In the genomic region with DNA sequence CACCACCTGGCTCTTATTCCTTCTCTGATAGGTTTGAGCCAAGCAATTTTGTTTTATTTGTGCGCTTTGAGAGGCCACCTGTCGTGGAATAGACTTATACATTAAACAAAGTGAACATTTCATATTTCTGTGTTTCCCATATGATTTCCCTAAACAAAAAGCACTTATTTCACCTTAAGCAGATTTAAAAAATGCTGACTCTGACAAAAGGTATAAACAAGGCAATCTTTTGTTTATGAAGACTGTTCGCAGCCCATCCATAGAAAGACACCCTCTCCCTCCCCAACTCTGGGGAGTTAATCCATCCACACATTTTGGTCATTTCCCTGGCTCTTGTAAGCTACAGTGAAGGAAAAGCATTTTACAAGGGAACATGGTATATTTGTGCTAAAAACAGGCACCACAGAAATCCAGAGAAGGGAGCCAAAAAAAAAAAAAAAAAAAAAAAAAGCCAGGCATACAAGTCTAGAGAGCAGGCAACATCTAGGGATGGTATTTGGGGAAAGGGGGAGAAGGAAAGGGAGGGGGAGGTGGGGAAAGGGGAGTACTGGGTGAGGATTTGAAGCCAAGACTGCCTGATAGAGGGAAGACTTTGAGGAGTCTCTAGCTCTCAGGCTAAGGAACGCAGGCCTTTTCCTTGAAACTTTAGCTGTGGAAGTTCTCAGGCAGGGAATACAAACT, we compare ENCODE assay signal across 21 mouse cellular contexts.
A peak's percentile ranks its signal among the peaks of the same experiment; 100 is the strongest.
DNase-seq lines count a peak whose midpoint lies in the region; ATAC-seq and TF ChIP-seq lines count a peak whose summit lies in the region.
"Had no signal": no experiment of that assay in that cellular context is flagged by ENCODE, and none has a peak within 500 bp of the region (broad histone marks: within the 10 kb centered on the region; RNA-seq: fewer than 3 reads in every experiment).

No protein-coding gene starts in this region.

- no peaks in the 10 kb centered on the region for H3K36me3 ChIP-seq in lung, embryonic 15.5 days
- H3K36me3 ChIP-seq in MEL (ENCODE audit: control insufficient read depth in 1 of 2, insufficient read depth in 2 of 2, low read length in 2 of 2): no peaks in the 10 kb centered on the region
- no peaks in the 10 kb centered on the region for H3K36me3 ChIP-seq in limb, embryonic 14.5 days (ENCODE audit: control insufficient read depth, insufficient read depth, low read length)
- H3K36me3 ChIP-seq: forebrain, embryonic 15.5 days; heart, embryonic 15.5 days; hindbrain, embryonic 15.5 days; neural tube, embryonic 13.5 days had no signal

- 43% methylated on average over 4 of the region's 4 CpGs for WGBS in lung, embryonic 15.5 days
- 67% methylated on average over 4 of the region's 4 CpGs for WGBS in limb, embryonic 14.5 days

- no peaks in the 10 kb centered on the region; the same call in 1 of the 2 replicates for H3K79me2 ChIP-seq in MEL (ENCODE audit: control insufficient read depth, insufficient read depth, low read length, poor library complexity)

- no peak for TF ChIP-seq POLR2A in MEL (IDR thresholded peaks at IDR 0.05; ENCODE audit: control insufficient read depth in 1 of 2, insufficient read depth in 1 of 2, low read depth in 1 of 2, low read length in 2 of 2, poor library complexity in 1 of 2)
- no peak for TF ChIP-seq POLR2A in limb, embryonic 14.5 days (IDR thresholded peaks at IDR 0.05; ENCODE audit: borderline replicate concordance, extremely low read depth, insufficient read depth, insufficient read length)

- no peak overlapping the region for H3K4me3 ChIP-seq in lung, embryonic 15.5 days
- no peak overlapping the region for H3K4me3 ChIP-seq in MEL (ENCODE audit: control insufficient read depth in 1 of 2, insufficient read depth in 1 of 2, low read depth in 2 of 2, low read length in 2 of 2)
- no peak overlapping the region for H3K4me3 ChIP-seq in limb, embryonic 14.5 days (replicated peaks; ENCODE audit: low read length)
- H3K4me3 ChIP-seq: forebrain, embryonic 15.5 days; heart, embryonic 15.5 days; hindbrain, embryonic 15.5 days; neural tube, embryonic 13.5 days had no signal

- H3K27me3 ChIP-seq in lung, embryonic 15.5 days: no peaks in the 10 kb centered on the region
- no peaks in the 10 kb centered on the region for H3K27me3 ChIP-seq in MEL (ENCODE audit: control insufficient read depth in 1 of 2, insufficient read depth in 2 of 2, low read length in 2 of 2)
- H3K27me3 ChIP-seq in limb, embryonic 14.5 days (ENCODE audit: control insufficient read depth, insufficient read depth, low read length): no peaks in the 10 kb centered on the region
- H3K27me3 ChIP-seq: forebrain, embryonic 15.5 days; heart, embryonic 15.5 days; hindbrain, embryonic 15.5 days; neural tube, embryonic 13.5 days had no signal

- no peak overlapping the region for H3K4me2 ChIP-seq in lung, embryonic 15.5 days
- no peak overlapping the region for H3K4me2 ChIP-seq in limb, embryonic 14.5 days (replicated peaks; ENCODE audit: low read depth, low read length, severe bottlenecking)
- H3K4me2 ChIP-seq: forebrain, embryonic 15.5 days; heart, embryonic 15.5 days; hindbrain, embryonic 15.5 days; neural tube, embryonic 13.5 days had no signal

- no peaks in the 10 kb centered on the region for H3K9me3 ChIP-seq in lung, embryonic 15.5 days
- H3K9me3 ChIP-seq in MEL (replicated peaks; ENCODE audit: insufficient read depth, low read length): no peaks in the 10 kb centered on the region
- no peaks in the 10 kb centered on the region for H3K9me3 ChIP-seq in limb, embryonic 14.5 days (ENCODE audit: control insufficient read depth, low read length)
- H3K9me3 ChIP-seq: forebrain, embryonic 15.5 days; heart, embryonic 15.5 days; hindbrain, embryonic 15.5 days; neural tube, embryonic 13.5 days had no signal

- TF ChIP-seq CTCF in MEL (IDR thresholded peaks at IDR 0.05 in 2 of 3, conservative IDR thresholded peaks at IDR 0.05 in 1 of 3; ENCODE audit: control insufficient read depth in 1 of 3, insufficient read depth in 1 of 3, low read depth in 2 of 3, low read length in 3 of 3, poor library complexity in 1 of 3, severe bottlenecking in 1 of 3): no peak

- peak overlapping the region; percentile 45 for H3K27ac ChIP-seq in lung, embryonic 15.5 days
- H3K27ac ChIP-seq in MEL (ENCODE audit: control insufficient read depth, low read depth, low read length): no peak overlapping the region
- peak overlapping the region; percentile 26; the same call in 1 of the 2 replicates for H3K27ac ChIP-seq in limb, embryonic 14.5 days (replicated peaks; ENCODE audit: low read depth, low read length)
- H3K27ac ChIP-seq: forebrain, embryonic 15.5 days; heart, embryonic 15.5 days; hindbrain, embryonic 15.5 days; neural tube, embryonic 13.5 days had no signal

- H3K9ac ChIP-seq in lung, embryonic 15.5 days: no peak overlapping the region
- H3K9ac ChIP-seq in MEL (ENCODE audit: control insufficient read depth, low read depth, low read length, poor library complexity, severe bottlenecking): no peak overlapping the region
- no peak overlapping the region for H3K9ac ChIP-seq in limb, embryonic 14.5 days (ENCODE audit: low read depth, low read length, severe bottlenecking)
- H3K9ac ChIP-seq: forebrain, embryonic 15.5 days; heart, embryonic 15.5 days; hindbrain, embryonic 15.5 days; neural tube, embryonic 13.5 days had no signal

- TF ChIP-seq EP300 in MEL (IDR thresholded peaks at IDR 0.05; ENCODE audit: low read depth in 1 of 2, low read length in 2 of 2): no peak

- no peak for TF ChIP-seq RAD21 in MEL (IDR thresholded peaks at IDR 0.05; ENCODE audit: low read depth, low read length)

- DNase-seq in frontal cortex, postnatal 14 days (ENCODE audit: low spot score in 2 of 2): no peak
- no peak for DNase-seq in lung, postnatal 25 days (ENCODE audit: low spot score)
- DNase-seq in MEL (ENCODE audit: low read depth, low spot score): no peak
- no peak for DNase-seq in limb, embryonic 14.5 days (ENCODE audit: low spot score)
- DNase-seq in adrenal gland, adult 2 months: no peak
- DNase-seq in thymus, postnatal 10 days (ENCODE audit: low spot score in 2 of 2): no peak
- DNase-seq: adrenal gland, postnatal 14 days; B cell, adult 2 months; gastrocnemius, postnatal 36 days; heart, postnatal 36 days; kidney, adult 11 months; kidney, postnatal 4 days; lung, postnatal 4 days; midbrain, embryonic 14.5 days; right cerebral cortex, postnatal 4 days had no signal

- peaks cover 29% of the 10 kb centered on the region for H3K4me1 ChIP-seq in lung, embryonic 15.5 days
- H3K4me1 ChIP-seq in MEL (ENCODE audit: control insufficient read depth in 1 of 2, insufficient read depth in 2 of 2, low read length in 2 of 2): no peaks in the 10 kb centered on the region; a peak in 1 of 4 replicates
- H3K4me1 ChIP-seq in limb, embryonic 14.5 days (ENCODE audit: control insufficient read depth, insufficient read depth, low read length): peaks cover 33% of the 10 kb centered on the region

- ATAC-seq in frontal cortex, adult (ENCODE audit: low TSS enrichment): peak; percentile 42
- ATAC-seq in lung, embryonic 15.5 days (ENCODE audit: borderline replicate concordance, extremely low read depth, low FRiP score, low TSS enrichment): peak; percentile 79
- ATAC-seq in limb, embryonic 14.5 days (ENCODE audit: low FRiP score, low read depth): peak; percentile 29; the same call in 1 of the 2 replicates
- ATAC-seq: forebrain, embryonic 15.5 days had no signal

TF ChIP-seq in MEL, 35 proteins besides CTCF, POLR2A, EP300 and RAD21:
- TF ChIP-seq CHD1 (IDR thresholded peaks at IDR 0.05; ENCODE audit: low read depth, low read length): no peak
- TF ChIP-seq SIN3A (IDR thresholded peaks at IDR 0.05; ENCODE audit: low read length): no peak
- no peak for TF ChIP-seq MAZ (IDR thresholded peaks at IDR 0.05; ENCODE audit: low read depth, low read length)
- no peak for TF ChIP-seq USF1 (IDR thresholded peaks at IDR 0.05; ENCODE audit: low read depth, low read length)
- peak; percentile 86 for TF ChIP-seq ZNF384 (IDR thresholded peaks at IDR 0.05; ENCODE audit: low read depth, low read length)
- no peak for TF ChIP-seq BHLHE40 (IDR thresholded peaks at IDR 0.05; ENCODE audit: borderline replicate concordance, low read depth, low read length)
- TF ChIP-seq MAFK (IDR thresholded peaks at IDR 0.05; ENCODE audit: borderline replicate concordance, low read depth, low read length): peak; percentile 72; the same call in 1 of the 2 replicates
- TF ChIP-seq POLR2AphosphoS2 (IDR thresholded peaks at IDR 0.05; ENCODE audit: low read length): no peak
- TF ChIP-seq CHD2 (IDR thresholded peaks at IDR 0.05; ENCODE audit: low read length): no peak
- no peak for TF ChIP-seq RCOR1 (IDR thresholded peaks at IDR 0.05; ENCODE audit: low read depth, low read length)
- TF ChIP-seq GATA1 (IDR thresholded peaks at IDR 0.05; ENCODE audit: low read depth, low read length): no peak
- TF ChIP-seq TBP (IDR thresholded peaks at IDR 0.05; ENCODE audit: low read depth, low read length): no peak
- TF ChIP-seq USF2 (IDR thresholded peaks at IDR 0.05; ENCODE audit: borderline replicate concordance in 1 of 2, insufficient read depth in 1 of 2, low read depth in 1 of 2, low read length in 2 of 2): no peak
- TF ChIP-seq KAT2A (conservative IDR thresholded peaks at IDR 0.05; ENCODE audit: low read depth, low read length): no peak

Comparison
In these comparisons a context has a peak if more than half of its experiments do, and no peak if none do; other contexts are left out.
1. ATAC-seq: peak in every context shown above with its lines; median percentile 79 in lung, embryonic 15.5 days; 42 in frontal cortex, adult; 29 in limb, embryonic 14.5 days.